Mouse (Mus musculus) 3134 (cell line): ENCODE results near the gene Adh7.

ENCODE experiments used
- DNase-seq: peaks from one replicate; pipeline ENCODE4 v3.0.0-alpha.2; 2011; ENCODE audit warnings: low spot score; ENCODE audit not compliant: insufficient read length; ENCODE audit errors: extremely low read depth

Adh7 gene

DNA sequence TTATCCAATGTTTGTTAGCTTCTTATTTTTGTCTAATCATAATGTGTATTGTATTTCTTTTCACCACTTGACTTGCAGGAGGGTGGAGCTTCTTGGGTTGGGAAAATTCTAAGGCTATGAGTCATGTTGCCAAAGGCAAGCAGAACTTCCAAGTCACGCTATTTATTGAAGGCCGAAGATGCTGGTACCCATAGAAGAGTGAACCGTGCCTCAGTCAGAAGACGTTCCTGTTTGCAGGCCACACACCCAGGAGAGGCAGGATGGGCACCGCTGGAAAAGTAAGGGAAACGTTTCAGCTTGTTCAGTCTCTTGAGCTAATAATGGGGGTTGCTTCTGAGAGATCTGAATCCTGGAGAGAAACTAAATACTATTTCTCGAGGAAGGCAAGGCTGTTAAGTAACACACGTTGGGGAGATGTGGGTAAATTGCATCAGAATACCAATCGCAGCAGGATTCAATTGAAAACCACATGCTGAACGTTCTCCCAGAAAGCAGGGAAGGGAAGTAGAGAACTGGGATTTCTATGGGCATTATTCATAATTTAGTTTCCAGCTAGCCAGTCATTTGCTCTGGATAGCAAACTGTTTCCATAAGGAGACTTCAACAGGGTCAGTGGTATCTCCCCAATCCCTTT, at the start of gene Adh7:
TSS of gene Adh7 (plus strand) at position 130 of the 634 bp plus-strand sequence.
- DNase-seq: peak; percentile 73

DNA sequence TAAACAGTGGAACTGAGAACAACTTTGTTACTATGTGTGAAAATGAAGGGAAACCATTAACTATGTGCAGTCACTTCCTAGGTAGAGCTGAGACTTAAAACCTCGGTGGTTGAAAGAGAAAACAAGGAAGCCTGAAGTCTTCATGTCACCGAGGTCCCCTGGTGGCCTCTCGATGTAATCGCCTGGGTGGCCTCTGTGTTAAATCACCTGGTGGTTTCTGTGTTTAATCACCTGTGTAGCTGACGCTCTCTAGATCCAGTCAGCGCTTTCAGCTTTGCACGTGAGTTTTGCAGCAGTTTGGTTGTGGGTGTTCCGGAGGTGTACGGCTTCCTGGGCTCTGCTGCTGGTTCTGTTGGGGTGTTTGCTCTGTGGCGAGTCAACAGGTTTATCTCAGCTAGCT, 44.3 kb upstream of the Adh7 start:
- no peak for DNase-seq

DNA sequence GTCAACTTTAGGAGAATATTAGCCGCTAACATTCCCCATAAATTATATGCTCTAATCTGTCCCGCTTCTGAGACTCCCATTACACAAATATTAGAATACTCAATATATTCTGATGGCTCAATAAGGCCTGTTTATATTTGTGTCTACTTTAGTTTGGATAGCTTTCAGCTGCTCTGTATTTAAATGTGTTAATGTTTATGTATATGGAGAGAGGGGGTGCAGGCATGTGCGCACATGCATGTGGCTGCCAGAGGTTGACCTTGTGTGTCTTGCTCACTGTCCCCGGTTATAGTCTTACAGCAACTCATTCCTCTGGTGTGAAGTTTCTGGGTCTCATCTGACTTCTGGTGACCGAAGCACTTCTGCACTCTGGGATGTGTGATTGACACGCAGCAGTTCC, 42.0 kb upstream of the Adh7 start:
- no peak for DNase-seq

DNA sequence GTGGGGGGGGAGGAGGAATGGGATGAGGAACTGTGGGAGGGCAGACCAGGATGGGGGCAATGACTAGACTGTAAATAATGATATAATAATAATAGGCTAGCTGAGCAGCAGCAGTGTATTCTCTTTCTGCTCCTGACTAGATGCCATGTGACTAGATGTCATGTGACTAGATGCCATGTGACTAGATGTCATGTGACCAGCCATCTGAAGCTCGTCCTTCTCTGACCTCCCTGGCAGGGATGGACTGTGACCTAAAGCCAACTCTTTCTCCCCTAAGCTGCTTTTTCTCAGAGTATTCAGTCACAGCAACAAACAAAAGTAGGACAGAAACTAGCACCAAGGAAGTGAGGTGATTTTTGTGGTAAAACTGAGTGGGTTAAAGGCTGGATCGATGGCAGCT, 35.5 kb upstream of the Adh7 start:
- DNase-seq: no peak

DNA sequence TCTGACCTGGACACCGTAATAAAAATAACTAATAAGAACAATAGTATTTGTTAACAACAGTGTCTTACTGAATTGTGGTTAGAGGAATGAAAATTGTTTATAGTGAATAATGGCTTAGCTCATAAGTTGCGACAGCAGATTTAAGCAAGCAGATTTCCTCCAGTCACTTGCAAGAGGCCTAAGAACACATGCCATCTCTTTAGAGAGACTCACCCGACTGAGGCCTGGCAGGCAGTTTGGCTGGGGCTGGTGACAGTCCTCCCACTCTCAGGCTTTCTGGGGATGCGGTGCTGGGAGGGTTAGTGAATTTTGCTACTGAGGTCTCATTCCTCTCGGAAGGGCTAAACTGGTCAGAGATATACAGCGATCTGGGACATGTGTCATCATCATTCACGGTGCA, 34.2 kb upstream of the Adh7 start:
- no peak for DNase-seq

DNA sequence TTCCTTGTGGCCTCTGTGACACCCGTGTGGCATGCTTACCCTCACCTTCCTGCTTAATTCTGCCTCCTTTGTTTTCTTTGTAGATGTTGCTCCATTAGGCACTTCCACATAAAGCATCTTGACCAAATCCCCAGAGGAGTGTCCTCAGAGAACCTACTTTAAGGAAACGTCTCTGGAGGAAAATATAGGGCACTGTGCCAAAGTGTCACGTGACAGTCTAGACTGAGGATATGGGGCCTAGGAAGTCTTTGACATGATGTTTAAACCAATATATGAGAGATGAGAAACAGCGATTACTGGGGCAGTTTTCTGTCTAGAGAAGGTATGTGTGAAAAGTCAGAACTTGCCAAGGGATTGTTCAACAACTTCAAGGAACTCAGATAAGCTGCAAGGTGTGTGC, 32.3 kb upstream of the Adh7 start:
- DNase-seq: no peak

DNA sequence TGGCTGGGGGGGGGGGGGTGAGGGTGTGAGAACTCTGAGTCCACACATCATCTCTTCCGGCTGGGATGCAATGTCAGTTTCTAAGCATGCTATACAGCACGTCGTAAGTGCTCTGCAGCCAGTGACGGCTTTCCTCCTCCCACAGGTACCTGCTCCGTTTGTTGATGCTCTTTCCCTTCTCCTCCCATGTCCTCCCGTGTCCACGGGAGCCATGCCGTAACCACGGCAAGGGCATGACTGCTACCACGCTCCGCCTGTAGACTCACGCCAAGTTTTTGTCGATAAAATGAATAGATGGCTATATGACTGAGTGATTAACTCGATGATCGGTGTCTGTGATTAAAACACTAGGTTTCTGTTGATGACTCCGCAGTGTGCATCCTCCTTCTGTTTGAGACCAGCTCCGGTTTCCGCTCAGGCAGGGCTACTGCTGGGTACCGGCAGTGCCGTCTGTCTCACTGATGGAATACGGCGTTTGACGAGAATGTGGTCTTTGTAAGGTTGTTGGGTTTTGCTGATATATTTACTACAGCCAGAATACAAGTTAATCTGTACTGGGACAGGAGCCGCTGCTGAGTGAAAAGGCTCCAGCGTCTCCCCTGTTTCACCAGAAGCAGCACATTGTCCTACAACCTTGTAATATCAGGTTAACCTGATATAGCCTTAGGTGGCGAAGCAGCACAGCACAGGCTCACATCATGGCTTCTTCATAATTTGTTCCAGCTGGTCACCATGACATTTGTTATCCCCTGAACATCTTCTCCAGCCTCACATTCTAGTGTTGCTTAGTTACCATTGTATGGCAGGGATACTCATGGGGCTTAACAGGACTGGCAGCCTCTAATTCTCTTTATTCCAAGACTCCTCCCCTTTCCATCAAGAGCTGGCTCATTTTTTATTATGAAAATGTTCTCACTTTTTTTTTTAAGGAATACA, 31.3 kb upstream of the Adh7 start:
- DNase-seq: no peak

DNA sequence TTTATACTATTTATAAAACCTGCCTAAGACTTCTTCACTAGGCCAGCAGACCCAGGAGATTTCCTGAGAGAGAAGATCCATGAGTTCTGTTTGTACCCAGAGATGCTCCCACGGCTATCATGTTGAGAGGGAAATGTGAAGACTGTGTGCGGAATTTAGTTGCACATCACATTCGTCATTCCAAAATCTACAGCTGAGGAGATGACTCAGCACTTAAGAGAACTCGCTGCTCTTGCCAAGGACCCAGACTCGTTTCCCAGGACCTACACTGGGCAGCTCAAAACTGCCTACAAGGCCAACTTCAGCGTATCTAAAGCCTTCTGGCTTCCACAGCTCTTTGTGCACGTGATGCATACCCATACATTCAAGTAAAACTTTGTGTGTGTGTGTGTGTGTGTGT, 25.3 kb upstream of the Adh7 start:
- peak; percentile 42 for DNase-seq

DNA sequence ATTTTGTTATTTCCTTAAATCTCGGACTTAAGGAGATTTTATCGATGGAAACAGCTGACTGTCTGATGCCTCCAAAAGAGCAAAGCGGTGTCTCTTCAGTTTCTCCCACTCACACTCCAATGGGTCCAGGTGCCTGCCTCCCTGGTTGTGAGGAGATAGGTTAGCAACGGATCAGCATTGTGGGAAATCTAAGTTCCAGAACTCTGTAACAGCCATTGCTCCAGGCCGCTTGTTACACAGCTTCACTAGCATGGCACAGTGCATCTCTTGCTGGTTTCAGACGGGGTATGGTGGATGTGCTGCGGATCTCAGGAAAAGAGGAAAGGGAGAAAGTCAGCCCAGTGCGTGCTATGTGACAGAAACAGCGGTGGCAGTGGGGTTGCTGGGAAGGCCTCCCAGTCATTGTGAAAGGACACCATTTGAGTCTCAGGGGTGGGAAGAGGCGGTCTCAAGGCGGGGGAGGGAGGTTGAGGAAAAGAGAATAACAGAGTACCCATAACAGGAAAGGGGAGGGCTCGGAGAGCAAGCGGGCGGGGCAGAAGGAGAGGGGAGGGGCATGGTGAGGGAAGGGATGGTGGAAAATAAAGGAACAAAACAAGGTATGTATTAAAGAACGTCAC, 23.8 kb upstream of the Adh7 start, which contains the start of gene 4930579F01Rik:
TSS of gene 4930579F01Rik (minus strand) at position 143 of the 620 bp plus-strand sequence.
- no peak for DNase-seq

DNA sequence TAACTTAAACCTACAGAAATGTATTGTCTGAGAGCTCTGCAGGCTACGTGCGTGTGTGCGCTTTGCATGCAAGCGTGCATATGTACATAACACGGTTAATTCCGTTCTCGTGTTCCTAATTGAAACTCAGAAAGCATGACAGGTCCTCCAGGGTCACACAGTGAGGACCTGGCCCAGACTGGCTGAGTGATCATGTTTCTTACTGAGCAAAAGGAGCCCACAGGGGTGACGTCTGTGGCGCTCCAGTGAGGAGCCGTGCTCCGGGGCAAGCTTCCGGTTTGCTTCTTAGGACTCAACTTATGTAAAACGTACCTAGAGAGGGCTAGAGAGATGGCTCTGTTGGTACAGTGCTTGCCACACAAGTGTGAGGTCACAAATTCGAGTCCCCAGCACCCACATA, 20.5 kb upstream of the Adh7 start:
- DNase-seq: no peak

DNA sequence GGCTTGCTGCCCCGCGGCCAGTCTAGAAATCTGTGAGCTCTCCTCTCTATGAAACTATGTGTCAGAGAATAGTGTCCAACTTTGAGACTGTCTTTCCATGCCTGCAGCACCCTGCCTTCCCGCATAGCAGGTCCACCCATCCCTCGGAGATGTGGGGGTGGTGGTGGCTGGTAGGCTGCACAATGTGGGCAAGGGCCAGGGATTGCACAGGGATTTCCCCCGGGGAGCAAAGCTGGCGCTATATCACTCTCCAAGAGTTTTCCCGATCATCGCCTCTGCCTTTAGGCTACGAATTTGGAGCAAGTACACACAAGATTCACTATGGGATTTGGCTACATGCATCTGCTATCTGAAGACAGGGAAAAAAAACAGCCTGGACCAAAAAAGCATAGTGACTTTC, 20.0 kb upstream of the Adh7 start:
- DNase-seq: no peak

DNA sequence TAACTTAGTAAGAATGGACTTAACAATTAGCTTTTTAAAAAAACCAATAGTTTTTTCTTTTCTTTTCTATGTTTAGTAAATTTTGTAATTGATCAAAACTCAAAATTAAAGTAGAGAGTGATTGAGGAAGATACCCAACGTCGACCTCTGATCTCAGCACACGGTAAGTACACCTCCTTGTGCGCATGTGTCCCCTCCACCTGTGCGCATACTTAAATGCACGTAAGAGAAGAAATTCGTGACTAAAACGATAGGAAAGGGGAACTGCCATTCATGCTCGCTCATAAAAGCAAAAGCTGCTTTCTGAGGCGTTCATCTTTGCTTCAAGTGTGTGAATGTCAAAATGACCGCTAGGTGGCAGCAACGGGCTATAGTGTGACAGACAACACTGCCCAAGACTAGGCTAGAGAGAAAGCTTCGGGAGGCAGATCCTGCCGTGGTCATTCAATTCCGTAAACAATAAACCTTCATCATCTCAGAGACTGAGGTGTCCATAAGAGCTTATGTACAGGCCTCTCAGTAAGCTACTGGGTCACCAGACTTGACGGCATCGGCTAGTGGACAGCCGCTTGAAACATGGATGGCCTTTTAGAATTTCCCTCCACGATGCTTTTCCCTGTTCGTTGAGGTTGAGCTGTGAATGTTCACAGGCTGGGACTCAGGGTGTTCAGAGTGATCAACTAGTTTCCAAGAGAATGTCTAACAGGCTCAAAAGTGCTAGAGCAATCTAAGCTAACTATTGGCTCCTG, 19.4 kb upstream of the Adh7 start:
- DNase-seq: no peak

DNA sequence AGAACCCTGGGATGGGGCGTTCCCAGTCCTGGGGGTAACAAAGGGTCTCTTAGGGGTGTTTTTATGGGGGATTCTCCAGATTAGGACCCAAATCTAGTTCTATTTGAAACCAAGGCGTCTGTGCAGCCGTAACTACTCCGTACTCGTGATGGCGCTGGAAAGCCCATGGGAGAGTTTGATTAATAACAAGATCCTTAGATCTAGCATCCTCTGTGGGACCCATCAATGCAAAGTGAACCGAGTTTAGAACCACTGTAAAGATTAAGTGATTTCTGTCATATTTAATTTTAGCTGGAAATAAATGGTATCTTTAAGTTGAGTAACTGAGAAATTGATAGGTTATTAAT, 18.9 kb upstream of the Adh7 start:
- no peak for DNase-seq

DNA sequence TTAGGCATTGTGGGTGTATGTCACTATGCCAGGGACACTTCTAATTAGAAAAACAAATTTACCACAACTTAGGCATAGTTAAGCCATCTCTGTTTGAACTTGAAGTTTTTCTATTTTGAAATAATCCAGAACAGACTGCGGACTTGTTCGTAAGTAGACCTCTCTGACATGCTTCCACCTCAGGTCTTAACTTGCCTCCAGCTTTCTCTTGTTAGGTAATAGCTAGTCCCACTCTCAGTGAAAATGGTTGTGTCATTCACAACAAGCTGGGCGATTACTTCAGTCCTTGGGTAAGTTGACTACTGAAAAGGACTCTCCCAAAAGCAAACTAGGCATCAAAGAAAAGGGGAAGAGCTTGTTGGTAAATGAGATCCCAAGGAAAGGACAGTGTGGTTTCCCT, 8.7 kb upstream of the Adh7 start:
- no peak for DNase-seq

DNA sequence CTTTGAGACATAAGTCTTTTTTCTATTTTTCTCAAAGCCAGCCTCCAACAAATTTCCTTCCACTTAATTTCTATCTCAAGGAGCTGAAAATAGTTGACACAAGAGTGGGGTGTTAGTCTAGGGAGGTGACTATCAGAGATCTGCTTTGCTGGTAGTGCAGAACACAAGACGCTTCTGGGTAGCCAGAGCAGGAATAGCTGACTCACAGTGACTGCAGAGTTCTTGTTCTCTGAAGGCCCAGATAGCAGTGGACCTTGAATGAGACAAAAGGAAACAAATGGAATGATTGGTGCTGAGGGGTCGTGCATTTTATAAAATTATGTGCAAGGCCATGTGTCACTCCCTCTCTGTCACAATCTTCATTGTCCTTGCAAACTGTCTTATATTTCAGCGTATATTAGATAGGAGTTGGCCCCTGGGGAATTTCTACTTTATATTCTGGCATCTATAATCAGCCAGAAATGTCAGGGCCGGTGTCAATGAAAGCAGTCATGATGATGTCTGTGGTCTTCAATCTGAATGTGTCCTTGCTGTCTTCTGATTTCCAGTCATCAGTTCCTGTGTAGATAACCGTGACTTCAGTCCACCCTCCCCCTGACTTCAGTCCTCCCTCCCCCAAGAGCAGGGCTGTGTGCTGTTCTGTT, 7.0 kb upstream of the Adh7 start:
- DNase-seq: no peak

DNA sequence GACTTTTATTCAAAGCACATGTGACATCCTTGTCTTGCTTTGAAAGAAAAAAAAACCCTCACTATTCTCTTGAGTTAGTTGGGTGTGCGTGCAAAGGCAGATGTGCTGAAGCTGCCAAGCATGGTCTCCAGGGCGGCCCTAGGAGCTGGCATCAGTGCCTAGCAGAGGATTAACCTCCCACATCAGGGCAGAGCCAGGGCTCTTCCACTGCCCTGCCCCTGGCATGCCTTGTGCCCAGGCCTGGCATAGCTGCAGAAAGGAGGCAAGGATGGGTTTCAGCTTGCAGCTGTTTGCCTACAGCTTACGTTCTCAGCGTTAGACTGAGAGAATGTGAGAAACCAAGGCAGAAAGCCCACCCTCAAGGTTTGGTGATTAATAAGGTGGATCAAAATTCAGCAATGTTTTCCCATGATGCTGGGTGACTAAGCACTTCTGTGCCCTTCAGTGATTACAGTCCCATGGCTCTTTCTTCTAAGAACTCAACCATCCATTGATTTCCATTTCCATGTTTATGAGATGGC, 5.1 kb upstream of the Adh7 start:
- no peak for DNase-seq

DNA sequence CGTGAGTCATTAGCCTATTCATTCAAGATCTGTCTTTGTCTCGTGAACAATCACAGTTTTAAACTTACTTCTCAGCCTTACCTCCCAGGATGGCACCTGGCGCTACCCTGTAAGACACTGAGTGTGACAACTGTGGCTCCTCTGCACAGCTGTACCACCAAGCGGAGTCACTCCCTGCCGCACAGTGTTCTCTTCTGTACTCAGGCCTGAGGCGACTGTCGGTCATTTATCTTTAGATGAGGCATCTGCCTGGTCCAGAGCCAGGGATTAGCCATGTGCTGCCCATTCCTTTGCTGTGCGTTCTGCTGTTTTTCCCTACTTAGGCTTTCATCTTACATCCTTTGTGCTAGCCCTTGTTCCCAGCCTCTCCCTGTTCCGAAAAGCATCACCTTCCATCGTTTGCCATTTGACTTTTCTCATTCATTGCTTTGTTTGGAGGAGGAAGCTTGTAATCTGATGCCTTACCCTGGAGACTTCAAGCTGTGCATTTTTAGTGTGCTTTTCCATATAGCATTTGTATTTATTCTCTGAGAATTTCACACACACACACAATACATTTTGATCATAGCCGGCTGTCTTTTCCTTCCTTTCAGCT, 2.1 kb upstream of the Adh7 start:
- DNase-seq: no peak

DNA sequence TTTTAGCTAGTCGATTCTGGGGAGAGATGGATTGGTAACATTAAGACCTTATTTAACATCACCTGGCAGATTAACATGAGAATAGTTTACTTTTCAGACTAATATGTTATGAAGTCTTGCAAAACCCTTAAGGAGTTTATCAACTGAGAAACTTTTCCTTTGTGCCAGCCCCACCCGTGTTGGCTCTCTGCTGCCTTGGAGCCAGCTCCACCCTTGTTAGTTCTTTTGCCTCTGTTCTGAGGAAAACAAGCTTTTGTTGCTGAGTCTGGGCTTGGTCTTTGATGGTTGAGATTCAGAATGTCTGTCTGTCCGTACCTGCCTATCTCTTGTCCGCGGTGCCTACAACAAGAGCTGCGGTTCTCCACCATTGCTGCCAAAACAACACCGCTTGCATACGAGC, 1.5 kb upstream of the Adh7 start:
- no peak for DNase-seq

DNA sequence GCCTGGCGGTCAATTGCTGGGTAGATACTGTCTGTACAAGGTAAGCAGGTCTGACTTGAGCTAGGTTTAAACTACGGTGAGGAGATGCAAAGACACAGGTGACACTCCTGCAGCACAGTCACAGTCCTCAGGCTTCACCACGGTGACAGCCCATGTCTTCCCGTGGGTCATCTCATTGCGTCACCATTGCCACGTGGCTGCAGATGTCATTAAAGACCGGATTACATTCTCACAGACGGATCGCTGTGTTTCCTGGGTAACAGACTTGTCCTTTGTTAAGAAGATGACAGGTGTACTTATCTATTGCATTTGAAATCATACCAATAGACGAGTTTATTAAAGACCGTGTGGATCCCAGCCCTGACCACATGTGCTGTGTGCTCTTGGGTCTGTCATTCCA, 3.6 kb downstream of the Adh7 start:
- DNase-seq: no peak

DNA sequence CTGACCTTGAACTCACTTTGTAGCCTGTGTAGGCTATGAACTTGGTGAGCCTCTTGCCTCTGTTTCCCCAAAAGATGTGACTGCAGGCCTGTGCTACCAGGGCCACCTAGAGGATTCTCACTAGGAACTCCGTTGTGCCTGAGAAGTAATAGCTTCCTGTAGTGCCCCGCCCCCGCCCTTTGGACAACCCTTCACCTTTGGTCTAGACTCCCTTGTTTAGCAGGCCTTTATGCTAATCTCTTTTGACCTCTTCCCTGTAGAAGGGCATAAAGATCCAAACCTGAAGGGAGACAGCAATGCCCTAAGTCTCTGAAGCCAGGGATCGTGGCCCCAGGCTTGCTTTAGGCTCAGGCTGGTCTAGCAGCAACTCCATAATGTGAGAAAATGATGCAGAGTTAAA, 5.0 kb downstream of the Adh7 start:
- no peak for DNase-seq
